Mouse (Mus musculus): ENCODE data around the gene Msi2.

The Msi2 gene

DNA sequence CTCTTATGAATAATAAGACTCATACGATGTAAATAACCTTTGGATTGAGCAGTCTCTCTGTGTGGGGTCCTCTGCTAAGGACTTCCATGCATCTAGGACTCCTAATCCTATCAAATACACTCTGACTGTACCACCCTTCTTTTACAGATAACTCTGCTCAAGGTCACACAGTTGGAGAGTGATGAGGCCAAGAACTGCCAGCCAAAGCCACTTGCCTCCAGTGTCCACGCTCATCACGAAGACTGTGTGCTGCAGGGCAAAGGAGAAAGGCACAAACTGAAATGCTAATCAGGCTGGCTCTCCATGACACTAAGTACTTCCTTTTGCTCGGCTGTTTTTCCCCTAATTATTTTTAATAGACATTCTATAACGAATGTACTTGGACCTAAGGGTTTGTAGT is 153.9 kb downstream of the Msi2 start:
- no peak for DNase-seq (ENCODE audit: low read depth)

DNA sequence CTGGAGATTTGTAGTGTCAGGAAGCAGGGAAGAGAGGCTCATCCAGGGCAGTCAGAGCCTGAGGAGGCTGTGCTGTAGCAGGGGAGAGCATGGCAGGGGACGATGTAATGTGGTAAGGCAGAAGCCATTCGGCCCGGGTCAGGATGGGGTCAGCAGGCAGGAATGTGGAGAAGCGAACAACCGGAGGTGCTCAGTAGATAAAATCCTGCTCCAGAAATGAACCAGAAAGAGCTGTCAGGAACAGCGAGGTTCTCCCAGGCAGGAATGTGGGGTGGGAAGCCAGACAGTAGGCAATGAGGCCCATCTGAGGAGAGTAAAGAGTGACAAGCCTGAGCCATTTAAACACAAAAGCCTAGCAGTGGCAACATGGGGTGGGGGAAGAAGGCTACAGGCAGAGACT is 157.1 kb downstream of the Msi2 start:
- no peak for DNase-seq (ENCODE audit: low read depth)

DNA sequence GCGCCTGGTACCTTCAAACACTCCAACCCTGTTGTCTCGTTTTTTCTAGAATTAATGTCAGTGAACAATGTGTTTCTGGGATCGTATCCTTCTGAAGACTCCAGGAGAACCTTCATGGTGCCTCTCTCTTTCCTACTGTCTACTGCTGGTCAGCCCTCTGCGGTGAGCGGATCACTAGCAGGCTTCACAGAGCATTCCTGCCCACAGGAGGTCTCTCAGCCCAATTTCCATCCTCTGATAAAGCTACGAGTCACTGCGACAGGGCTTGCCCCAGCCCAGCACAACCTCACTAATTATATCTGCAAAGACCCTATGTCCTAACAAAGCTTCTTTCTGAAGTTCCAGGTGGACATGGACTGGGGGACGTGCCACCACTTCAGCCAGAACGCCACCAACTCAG is 157.7 kb downstream of the Msi2 start:
- no peak for DNase-seq (ENCODE audit: low read depth)

DNA sequence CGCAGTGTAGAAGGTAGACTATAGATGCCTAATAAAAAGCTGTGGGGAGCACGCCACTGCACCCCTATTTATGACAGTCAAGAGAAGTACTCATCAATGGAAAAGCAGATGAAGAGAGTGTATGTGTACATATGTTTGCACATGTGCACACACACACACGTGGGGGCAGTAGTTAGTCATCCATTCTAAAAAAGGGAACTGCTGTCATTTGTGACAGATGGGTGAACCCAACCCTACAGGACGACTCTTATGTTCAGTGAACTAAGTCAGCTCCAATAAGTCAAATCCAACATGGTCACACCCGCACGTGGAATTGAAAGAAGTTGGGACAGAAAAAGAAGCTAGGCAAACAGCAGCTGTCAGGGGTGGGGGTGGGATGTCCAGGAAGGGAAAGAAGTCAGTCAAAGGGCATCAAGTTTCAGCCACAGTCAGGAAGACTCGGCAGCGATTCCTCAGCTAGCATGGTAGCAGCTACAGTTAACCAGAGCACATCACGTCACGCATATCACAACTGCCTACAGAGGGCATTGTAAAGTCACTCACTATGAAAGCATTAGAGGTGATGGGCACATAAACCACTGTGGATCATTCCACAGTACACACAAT is 158.8 kb downstream of the Msi2 start:
- no peak for DNase-seq (ENCODE audit: low read depth)

DNA sequence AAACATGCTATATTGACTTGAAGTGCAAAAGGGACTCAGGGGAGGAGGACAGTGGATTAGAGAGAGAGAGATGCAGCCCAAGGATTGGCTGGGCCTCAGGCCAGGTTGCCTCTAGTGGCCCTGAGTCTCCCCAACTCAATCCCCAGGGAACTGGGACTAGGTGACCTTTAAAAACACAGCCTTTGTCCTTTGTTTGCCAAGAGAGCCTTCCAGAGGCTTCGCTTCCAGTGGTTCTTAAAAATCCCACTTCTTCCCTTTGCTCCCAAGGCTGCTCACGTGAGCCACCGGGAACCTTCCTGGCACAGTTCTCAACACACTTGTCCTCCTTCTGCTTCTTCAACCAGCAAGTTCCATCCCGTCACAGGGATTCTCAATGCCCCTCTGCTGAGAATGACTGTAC is 159.6 kb downstream of the Msi2 start:
- no peak for DNase-seq (ENCODE audit: low read depth)

DNA sequence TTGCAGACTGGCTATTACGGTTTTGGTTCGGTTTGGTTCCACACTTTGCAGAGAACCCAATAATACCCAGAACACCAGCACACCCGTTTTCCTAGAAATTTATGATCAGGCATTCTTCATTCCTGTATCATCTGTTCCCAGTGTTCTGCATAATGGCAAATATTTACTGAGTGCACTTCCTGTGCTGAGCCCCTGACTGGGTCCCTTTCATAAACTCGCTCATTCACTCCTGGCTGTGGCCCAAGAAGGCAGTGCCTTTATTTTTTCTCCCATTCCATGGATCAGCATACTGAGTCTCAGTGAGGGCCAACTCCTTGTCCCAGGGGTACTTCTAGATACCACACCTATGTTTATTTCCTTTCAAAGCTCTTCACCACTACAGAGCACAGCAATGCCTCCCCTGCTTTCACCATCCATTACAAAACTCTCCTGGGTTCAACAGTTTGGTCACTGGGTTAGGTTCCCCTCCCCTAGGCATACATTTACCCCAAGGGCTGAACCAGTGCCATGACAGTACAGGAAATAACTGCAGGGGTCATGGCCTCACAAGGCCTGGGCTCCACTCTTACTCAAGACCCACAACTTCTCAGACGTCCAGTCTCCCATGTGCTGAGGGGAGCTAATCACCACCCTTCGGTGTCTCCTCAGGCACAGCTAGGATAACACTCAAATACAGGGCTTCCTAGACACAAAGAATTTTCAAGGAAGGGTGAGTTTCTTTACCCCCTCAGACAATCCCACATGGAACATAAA is 160.3 kb downstream of the Msi2 start:
- no peak for DNase-seq (ENCODE audit: low read depth)

DNA sequence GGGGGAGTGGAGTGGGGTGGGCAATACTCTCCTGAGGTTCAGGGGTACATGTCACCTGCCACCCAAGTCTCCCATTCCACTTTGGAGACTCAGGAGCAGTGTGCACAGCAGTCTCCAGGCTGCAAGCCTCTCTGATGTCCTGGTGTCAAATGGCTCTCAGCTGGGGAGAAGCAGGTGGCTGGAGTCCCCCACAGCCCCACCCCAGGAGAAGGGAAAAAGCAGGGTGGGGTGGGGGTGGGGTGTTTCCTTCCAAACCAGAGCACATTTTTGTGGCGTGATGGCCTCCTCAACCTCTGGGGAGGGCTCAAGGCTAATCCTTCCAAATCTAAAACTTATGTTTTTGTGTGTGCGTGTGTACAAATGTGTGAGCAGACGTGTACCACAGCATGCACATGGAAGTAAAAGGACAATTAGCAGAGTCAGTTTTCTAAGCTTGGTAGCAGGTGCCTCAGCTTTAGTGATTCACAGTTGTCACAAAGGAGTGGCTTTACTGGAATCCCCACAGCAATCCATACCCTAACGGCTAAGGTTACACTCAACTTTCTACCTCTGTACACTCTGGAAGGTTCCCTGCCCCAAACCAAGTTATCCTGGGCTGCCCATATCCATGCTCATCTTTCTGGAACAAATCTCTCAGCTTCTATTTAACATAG is 161.1 kb downstream of the Msi2 start:
- no peak for DNase-seq (ENCODE audit: low read depth)

DNA sequence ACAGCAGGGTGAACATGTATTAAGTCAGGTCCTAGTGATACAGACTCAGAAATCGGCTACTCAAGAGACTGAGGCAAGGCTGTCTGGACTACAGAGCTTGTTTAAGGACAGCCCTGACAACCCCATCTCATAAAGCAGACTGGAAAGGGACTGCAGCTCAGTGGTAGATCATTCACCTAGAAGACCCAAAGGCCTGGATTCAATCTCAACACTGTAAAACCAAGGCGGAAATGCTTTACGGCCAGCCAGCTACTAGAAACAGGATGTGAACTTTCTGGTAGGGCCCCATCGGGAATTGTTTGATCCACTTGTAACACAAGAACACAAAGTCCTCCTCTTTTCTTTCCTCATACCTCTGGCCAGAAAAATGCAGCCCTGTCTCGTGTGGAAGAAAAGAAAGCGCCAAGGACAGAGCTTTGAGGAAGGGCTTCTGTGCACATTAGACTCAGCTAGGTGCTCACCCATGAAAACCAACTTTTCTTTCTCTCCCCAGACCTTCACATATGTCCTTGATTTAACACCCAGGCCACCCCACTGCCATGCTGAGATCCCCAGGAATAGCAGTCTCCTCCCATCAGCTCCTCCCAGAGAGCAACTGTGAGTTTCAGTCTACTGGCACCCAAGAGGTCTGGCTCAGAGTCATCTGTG is 162.3 kb downstream of the Msi2 start:
- no peak for DNase-seq (ENCODE audit: low read depth)

DNA sequence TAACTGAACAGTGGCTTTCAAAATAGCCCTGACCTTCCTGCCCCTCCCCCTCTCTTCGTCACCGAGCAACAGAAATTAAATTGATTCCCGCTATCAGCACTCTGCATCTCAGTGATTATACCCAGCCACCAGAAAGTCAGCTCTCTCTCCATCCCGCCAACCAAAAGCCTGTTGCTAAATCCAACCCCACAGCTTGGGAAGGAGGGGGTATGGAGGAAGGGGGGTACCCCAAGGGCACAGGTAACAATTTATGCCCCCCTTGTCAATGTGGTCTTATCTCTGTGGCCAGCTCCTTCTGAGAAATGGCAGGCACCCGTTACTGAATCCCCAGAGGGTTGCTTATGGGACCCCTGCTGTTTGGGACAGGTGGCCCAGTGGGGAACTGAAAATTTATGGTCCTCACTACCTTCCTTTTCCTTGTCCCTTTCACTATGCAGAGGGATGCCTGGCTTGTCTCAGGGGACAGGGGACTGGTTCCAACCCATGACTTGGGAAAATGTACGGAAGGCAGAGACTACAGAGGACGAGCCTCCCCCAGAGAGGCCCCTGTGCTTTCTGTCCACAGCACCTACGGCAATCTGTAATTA is 163.0 kb downstream of the Msi2 start:
- no peak for DNase-seq (ENCODE audit: low read depth)

DNA sequence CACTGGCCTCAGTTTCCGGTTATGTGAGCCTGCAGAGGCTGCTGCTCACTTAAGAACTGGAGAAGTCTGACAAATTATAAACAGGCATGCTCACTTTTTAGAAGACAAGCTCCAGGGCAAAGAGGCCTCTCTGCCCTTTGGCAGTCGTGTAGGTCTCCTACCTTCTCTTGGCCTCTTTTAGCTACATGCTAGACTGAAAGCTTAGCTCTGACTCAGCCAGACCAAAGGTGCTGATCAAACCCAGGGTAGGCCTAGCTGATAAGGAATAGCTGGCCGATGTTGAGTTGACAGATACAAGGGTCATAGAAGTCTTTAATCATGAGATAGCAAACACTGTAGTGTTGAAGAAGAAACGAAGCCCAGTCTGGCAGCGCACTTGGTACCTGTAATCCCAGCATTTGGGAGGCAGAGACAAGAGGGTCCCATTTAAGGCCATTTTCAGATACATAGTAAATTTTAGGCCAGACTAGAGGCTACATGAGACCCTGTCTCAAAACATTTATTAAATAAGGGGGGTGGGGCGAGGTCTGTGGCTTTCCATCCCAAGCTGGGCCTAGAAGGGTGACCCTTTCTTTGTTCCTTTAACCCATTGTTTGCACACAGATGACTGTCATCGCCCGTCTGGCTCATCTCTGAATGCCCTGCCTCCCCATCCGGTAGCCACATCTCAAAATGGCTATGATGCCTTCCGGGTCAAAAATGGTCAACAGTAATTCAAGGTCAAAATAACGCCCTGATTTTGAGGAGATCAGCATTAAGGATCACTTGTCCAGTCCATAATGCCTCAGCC is 164.6 kb downstream of the Msi2 start:
- no peak for DNase-seq (ENCODE audit: low read depth)

DNA sequence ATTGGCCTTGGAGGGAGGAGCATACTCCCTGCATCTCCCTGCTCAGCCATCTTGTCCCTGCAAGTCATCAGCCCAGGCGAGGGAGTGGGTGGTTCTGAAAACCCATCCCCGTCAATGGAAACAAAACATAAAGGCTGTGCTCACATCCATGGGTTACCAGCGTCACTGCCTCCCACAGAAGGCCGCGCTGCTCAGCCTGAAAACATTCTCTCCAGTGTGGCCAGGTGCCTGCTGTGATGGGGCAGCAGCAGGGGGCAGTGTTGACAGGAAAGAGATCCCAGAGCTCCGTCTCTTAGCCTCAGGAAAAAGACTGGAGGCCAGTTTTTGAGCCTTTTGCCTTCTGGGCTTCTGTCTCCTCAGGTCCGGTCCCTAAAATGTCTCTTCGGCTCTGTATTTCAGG is 165.3 kb downstream of the Msi2 start:
- peak; percentile 49 for DNase-seq (ENCODE audit: low read depth)

DNA sequence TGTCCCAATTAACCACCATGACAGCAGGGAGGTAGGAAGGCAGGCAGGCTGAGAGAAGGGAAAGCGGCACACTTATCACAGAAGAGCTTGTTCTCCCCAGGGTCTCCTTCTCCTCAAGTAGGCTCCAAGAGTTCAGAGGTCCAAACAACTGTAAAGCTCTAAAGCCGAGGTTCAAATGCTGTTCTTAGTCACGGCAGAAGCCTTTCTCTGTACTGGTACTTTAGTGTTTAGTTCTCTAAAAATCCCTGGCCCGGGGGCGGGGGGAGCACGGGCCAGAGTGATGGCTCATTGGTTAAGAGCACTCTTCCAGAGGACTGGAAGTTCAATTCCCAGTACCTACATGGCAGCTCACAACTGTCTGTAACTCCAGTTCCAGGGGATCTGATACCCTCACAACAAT is 165.9 kb downstream of the Msi2 start:
- DNase-seq (ENCODE audit: low read depth): no peak

DNA sequence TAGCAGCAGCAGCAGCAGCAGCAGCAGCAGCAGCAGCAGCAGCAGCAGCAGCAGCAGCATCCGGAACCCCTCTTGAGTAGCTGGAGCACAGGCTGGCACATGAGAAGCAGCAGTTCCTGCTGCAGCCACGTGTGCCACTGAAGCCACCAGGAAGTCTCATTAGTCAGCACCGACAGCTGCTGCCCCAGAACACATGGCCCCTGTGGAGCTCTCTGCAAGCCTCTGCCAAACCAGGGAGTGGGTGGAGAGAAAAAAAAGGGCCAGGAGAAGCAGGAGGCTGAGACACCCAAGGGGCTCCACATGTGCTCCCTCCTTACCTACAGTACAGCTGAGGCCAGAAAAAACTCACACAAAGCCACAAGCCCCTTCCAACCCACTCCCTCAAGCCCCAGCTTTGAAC is 167.3 kb downstream of the Msi2 start:
- DNase-seq (ENCODE audit: low read depth): no peak

DNA sequence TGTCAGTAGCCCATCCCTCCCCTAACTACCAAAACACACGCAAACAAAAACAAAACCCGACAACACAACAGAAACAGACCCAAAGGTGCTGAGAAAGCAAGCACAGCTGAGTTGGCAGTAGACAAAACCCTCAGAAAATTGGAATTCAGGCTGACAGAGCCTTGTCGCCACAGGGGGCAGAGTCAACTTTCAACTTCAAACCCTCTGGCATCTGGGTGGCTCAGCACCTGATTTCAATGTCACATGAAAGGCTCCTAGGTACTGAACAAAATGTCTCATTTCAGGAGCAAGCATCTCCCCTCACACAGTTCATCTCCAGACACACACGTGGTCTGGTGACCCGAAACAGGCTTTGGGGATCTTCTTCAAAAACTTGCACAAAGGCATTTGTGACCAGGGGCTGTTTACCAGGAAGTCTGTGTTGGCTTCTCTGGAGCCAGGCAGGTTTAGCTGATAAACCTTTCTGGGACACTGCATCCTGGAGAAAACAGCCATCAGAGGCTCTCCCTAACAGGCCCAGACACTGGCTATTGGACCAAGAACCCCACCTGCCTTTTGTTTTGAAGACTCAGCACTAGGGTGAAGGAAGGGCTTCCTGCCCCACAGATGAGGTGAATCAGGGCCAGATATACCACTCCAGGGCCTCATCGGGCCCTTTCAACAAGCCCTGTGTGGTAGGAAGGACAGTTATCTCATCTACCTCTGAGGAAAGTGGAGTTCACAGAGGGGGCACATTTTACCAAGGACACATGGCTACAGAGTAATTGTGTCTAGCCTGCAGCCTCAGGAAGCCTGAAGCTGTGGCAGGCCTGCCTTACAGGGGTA is 168.0 kb downstream of the Msi2 start:
- DNase-seq (ENCODE audit: low read depth): no peak

DNA sequence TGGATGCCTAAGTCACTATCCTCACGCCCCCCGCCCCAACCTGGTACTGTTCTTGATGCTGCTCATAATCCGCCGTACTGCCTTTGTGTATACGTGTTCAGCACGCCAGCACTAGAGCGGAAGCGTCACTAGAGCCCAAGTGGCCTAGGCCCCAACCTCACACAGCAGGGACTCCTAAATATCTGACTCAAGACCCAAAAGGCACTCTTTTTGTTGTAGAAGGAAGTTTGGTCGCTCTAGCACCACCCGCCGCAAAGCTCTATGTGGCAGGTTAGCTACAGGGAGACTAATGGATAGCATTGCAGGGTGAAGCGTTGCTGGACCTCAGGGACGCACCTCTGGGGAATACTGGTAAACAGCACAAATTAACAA is 168.8 kb downstream of the Msi2 start:
- no peak for DNase-seq (ENCODE audit: low read depth)

DNA sequence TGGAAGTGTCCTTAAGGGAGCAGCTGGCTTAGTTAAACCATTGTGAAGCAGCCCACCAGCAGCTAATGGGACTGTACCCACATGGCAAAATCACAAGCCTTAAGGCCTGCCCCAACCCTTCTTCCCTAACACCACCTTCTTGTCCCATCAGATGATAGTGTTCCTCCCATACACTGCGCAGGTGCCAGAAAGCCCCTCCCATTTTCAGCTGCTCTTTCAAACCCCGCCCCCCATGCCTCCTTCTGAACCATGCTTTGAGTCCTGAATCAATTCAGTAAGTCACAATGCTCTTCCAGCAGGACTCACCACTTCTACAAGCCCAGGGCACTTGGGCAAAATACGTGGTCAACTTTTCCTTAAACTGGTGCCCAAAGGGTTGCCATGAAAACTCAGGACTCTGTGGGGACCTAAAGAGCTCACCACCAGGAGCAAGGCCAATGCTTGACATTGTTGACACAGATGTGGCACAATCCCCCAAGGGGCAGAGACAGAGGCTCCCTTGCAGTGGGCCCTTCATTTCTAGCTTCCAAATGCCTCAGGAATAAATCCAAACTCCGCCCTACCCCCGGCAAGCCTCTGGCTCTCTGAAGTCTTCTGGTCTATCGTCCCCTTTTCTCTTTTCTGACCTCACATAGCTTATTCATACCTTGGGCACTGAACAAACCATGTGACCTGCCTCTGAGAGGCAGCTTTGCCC is 169.3 kb downstream of the Msi2 start:
- no peak for DNase-seq (ENCODE audit: low read depth)

DNA sequence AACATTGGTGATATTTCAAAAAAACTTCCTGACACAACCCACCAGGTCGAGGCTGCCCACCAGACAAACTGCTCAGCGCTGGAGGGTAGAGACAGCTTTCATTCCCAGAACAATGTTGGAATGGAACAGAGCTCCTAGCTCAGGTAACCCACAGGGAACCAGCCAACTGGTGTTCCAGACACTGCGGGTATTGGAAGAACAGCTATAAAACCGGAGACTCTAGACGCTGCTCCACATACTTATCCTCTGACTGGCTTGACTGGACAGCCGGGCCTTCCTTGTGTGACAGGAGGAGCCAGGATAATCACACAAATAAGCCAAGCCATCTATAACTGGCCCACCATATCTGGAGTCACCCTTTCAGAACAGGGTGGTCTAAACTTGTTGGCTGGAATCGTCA is 169.9 kb downstream of the Msi2 start:
- DNase-seq (ENCODE audit: low read depth): no peak

DNA sequence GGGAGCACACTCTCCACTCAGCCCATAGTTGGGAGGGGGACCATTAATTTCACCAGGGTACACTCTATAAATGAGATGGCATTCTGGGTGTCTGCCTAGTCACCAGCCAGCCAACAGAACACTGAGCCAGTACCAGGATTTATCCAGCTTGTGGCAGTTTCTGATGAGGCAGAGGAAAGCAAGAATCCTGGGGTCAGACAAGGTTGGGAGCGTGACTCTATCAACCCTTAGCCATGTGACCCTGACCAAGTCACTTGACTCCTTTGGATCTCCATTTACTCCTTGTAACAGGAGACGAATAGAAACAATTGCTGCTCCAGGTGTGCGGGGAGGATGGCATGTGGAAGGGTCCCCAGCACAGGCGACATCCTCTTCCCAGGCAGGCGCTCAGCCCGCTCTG is 174.5 kb downstream of the Msi2 start:
- DNase-seq (ENCODE audit: low read depth): no peak

DNA sequence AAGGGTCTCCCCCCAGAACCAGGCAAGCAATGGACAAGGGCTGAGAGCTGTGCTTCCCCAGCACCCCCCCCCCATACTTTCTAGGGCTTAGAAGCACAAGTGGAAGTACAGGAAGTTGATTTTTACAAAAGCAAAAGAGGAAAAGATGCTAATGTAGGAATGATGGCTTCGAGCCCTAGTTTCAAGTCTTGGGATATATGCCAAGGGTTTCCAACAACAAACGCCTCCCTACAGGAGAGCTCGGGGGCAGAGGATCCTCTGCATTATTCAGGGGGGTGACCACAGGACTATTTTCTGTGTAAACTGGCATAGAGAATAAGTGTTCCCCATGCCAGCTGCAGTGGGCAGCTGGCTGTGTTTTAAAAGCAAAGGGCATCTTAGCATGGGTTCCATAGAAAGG is 175.5 kb downstream of the Msi2 start:
- DNase-seq (ENCODE audit: low read depth): no peak

Measured in c-Kit-positive CD71-negative TER-119-negative erythroid progenitor cells, embryonic 14.5 days (primary cell).